Mouse (Mus musculus): ENCODE data around the gene Defb35. TPM values are rescaled to one million over a fixed set of nuclear protein-coding genes. Genes with fewer than 3 reads are reported as not detected.
"Not testable (repeated sequence)": the region's sequence is repeated elsewhere in the genome, so short reads cannot be mapped to it uniquely, and the experiment has no call there.

The Defb35 gene
- not detected in 2 replicates for total RNA-seq (2017)

GRCm38 (mm10) chr8:21938052-21938451, at the start of gene Defb35:
Gene Defb35 (plus strand): TSS chr8:21938352.
- ATAC-seq (replicated peaks in 1 of 2; ENCODE audit: insufficient read depth in 1 of 2, low FRiP score in 2 of 2, low TSS enrichment in 1 of 2, low read depth in 1 of 2, poor library complexity in 2 of 2, severe bottlenecking in 2 of 2) = not testable (repeated sequence)

- not testable (repeated sequence) for ATAC-seq (replicated peaks in 1 of 2; ENCODE audit: insufficient read depth in 1 of 2, low FRiP score in 2 of 2, low TSS enrichment in 1 of 2, low read depth in 1 of 2, poor library complexity in 2 of 2, severe bottlenecking in 2 of 2)
These were observed 31.9 kb upstream of the Defb35 start, which contains the start of gene Defb11 for GRCm38 (mm10) chr8:21906290-21906689. Gene Defb11 (minus strand): TSS chr8:21906412.

GRCm38 (mm10) chr8:21911931-21912330, 26.2 kb upstream of the Defb35 start:
- no peak for ATAC-seq (replicated peaks in 1 of 2; ENCODE audit: insufficient read depth in 1 of 2, low FRiP score in 2 of 2, low TSS enrichment in 1 of 2, low read depth in 1 of 2, poor library complexity in 2 of 2, severe bottlenecking in 2 of 2)

- no peak for ATAC-seq (replicated peaks in 1 of 2; ENCODE audit: insufficient read depth in 1 of 2, low FRiP score in 2 of 2, low TSS enrichment in 1 of 2, low read depth in 1 of 2, poor library complexity in 2 of 2, severe bottlenecking in 2 of 2)
These were observed 25.6 kb upstream of the Defb35 start for GRCm38 (mm10) chr8:21912554-21912953.

- no peak for ATAC-seq (replicated peaks in 1 of 2; ENCODE audit: insufficient read depth in 1 of 2, low FRiP score in 2 of 2, low TSS enrichment in 1 of 2, low read depth in 1 of 2, poor library complexity in 2 of 2, severe bottlenecking in 2 of 2)
These were observed 22.5 kb upstream of the Defb35 start for GRCm38 (mm10) chr8:21915625-21916024.

- ATAC-seq (replicated peaks in 1 of 2; ENCODE audit: insufficient read depth in 1 of 2, low FRiP score in 2 of 2, low TSS enrichment in 1 of 2, low read depth in 1 of 2, poor library complexity in 2 of 2, severe bottlenecking in 2 of 2) = not testable (repeated sequence)
These were observed 7.4 kb upstream of the Defb35 start for GRCm38 (mm10) chr8:21930754-21931153.

- ATAC-seq (replicated peaks in 1 of 2; ENCODE audit: insufficient read depth in 1 of 2, low FRiP score in 2 of 2, low TSS enrichment in 1 of 2, low read depth in 1 of 2, poor library complexity in 2 of 2, severe bottlenecking in 2 of 2) = no peak
These were observed 5.5 kb upstream of the Defb35 start, which contains the start of gene Defb15 for GRCm38 (mm10) chr8:21932610-21933009. Gene Defb15 (minus strand): TSS chr8:21932710.

- ATAC-seq (replicated peaks in 1 of 2; ENCODE audit: insufficient read depth in 1 of 2, low FRiP score in 2 of 2, low TSS enrichment in 1 of 2, low read depth in 1 of 2, poor library complexity in 2 of 2, severe bottlenecking in 2 of 2) = no peak
These were observed 8.3 kb downstream of the Defb35 start, which contains the start of gene Defb13 for GRCm38 (mm10) chr8:21946462-21946861. Gene Defb13 (plus strand): TSS chr8:21946762.

GRCm38 (mm10) chr8:21947311-21948017, 9.3 kb downstream of the Defb35 start:
- ATAC-seq (replicated peaks in 1 of 2; ENCODE audit: insufficient read depth in 1 of 2, low FRiP score in 2 of 2, low TSS enrichment in 1 of 2, low read depth in 1 of 2, poor library complexity in 2 of 2, severe bottlenecking in 2 of 2) = no peak

- ATAC-seq (replicated peaks in 1 of 2; ENCODE audit: insufficient read depth in 1 of 2, low FRiP score in 2 of 2, low TSS enrichment in 1 of 2, low read depth in 1 of 2, poor library complexity in 2 of 2, severe bottlenecking in 2 of 2) = peak in 1 of 2 experiments; percentile 51; a peak in 1 of 4 replicates
These were observed 17.2 kb downstream of the Defb35 start for GRCm38 (mm10) chr8:21955321-21955720.

GRCm38 (mm10) chr8:21956336-21956735, 18.2 kb downstream of the Defb35 start:
- ATAC-seq (replicated peaks in 1 of 2; ENCODE audit: insufficient read depth in 1 of 2, low FRiP score in 2 of 2, low TSS enrichment in 1 of 2, low read depth in 1 of 2, poor library complexity in 2 of 2, severe bottlenecking in 2 of 2) = no peak

- ATAC-seq (replicated peaks in 1 of 2; ENCODE audit: insufficient read depth in 1 of 2, low FRiP score in 2 of 2, low TSS enrichment in 1 of 2, low read depth in 1 of 2, poor library complexity in 2 of 2, severe bottlenecking in 2 of 2) = no peak
These were observed 20.3 kb downstream of the Defb35 start, which contains the start of gene Fam90a1a for GRCm38 (mm10) chr8:21958414-21958813. Gene Fam90a1a (plus strand): TSS chr8:21958714.

GRCm38 (mm10) chr8:21966646-21967045, 28.5 kb downstream of the Defb35 start:
- ATAC-seq (replicated peaks in 1 of 2; ENCODE audit: insufficient read depth in 1 of 2, low FRiP score in 2 of 2, low TSS enrichment in 1 of 2, low read depth in 1 of 2, poor library complexity in 2 of 2, severe bottlenecking in 2 of 2) = no peak

- no peak for ATAC-seq (replicated peaks in 1 of 2; ENCODE audit: insufficient read depth in 1 of 2, low FRiP score in 2 of 2, low TSS enrichment in 1 of 2, low read depth in 1 of 2, poor library complexity in 2 of 2, severe bottlenecking in 2 of 2)
These were observed 31.3 kb downstream of the Defb35 start, which contains the start of gene Ccdc70 for GRCm38 (mm10) chr8:21969475-21969874. Gene Ccdc70 (plus strand): TSS chr8:21969775.

- ATAC-seq (replicated peaks in 1 of 2; ENCODE audit: insufficient read depth in 1 of 2, low FRiP score in 2 of 2, low TSS enrichment in 1 of 2, low read depth in 1 of 2, poor library complexity in 2 of 2, severe bottlenecking in 2 of 2) = no peak
These were observed 40.0 kb downstream of the Defb35 start for GRCm38 (mm10) chr8:21978193-21978592.

- ATAC-seq (replicated peaks in 1 of 2; ENCODE audit: insufficient read depth in 1 of 2, low FRiP score in 2 of 2, low TSS enrichment in 1 of 2, low read depth in 1 of 2, poor library complexity in 2 of 2, severe bottlenecking in 2 of 2) = no peak
These were observed 43.6 kb downstream of the Defb35 start for GRCm38 (mm10) chr8:21981664-21982337.

Measured in hematopoietic stem cell, adult 5-6 weeks (primary cell).